Mouse (Mus musculus): ENCODE data around the gene Tgfa. TPM values are rescaled to one million over a fixed set of nuclear protein-coding genes. Genes with fewer than 3 reads are reported as not detected.

Gene Tgfa
- polyA plus RNA-seq, 1 experiment from 2014 or later: 7.2 TPM

- H3K27me3 ChIP-seq (ENCODE audit: control insufficient read depth, insufficient read depth, low read length): no peaks in the 10 kb centered on the region
- peak; percentile 85; the same call in 1 of the 2 replicates for ATAC-seq (ENCODE audit: insufficient read depth, low FRiP score)
- H3K27ac ChIP-seq (ENCODE audit: low read length): no peak overlapping the region
- no peak overlapping the region for H3K9ac ChIP-seq (ENCODE audit: low read length)
- H3K4me3 ChIP-seq (replicated peaks; ENCODE audit: low read length): no peak overlapping the region
- H3K9me3 ChIP-seq (replicated peaks; ENCODE audit: control insufficient read depth, low read length): no peaks in the 10 kb centered on the region
- WGBS: 8% methylated on average over 2 of the region's 2 CpGs
- no peak overlapping the region for H3K4me2 ChIP-seq (ENCODE audit: low read depth, low read length)
- no peaks in the 10 kb centered on the region for H3K36me3 ChIP-seq (ENCODE audit: control insufficient read depth, insufficient read depth, low read length)
- H3K4me1 ChIP-seq (ENCODE audit: control insufficient read depth, insufficient read depth, low read length): no peaks in the 10 kb centered on the region
Measured at GRCm38 (mm10) chr6:86180617-86181016, 14.4 kb upstream of the Tgfa start.

GRCm38 (mm10) chr6:86182016-86182415, 13.0 kb upstream of the Tgfa start:
- no peaks in the 10 kb centered on the region for H3K4me1 ChIP-seq (ENCODE audit: control insufficient read depth, insufficient read depth, low read length)

GRCm38 (mm10) chr6:86182626-86183025, 12.4 kb upstream of the Tgfa start:
- no peaks in the 10 kb centered on the region for H3K27me3 ChIP-seq (ENCODE audit: control insufficient read depth, insufficient read depth, low read length)
- 61% methylated on average over 5 of the region's 5 CpGs for WGBS
- H3K9me3 ChIP-seq (replicated peaks; ENCODE audit: control insufficient read depth, low read length): no peaks in the 10 kb centered on the region
- H3K4me1 ChIP-seq (ENCODE audit: control insufficient read depth, insufficient read depth, low read length): no peaks in the 10 kb centered on the region
- H3K9ac ChIP-seq (ENCODE audit: low read length): no peak overlapping the region
- no peak for ATAC-seq (ENCODE audit: insufficient read depth, low FRiP score)
- no peak overlapping the region for H3K27ac ChIP-seq (ENCODE audit: low read length)
- no peaks in the 10 kb centered on the region for H3K36me3 ChIP-seq (ENCODE audit: control insufficient read depth, insufficient read depth, low read length)
- no peak overlapping the region for H3K4me3 ChIP-seq (replicated peaks; ENCODE audit: low read length)
- no peak overlapping the region for H3K4me2 ChIP-seq (ENCODE audit: low read depth, low read length)

More at GRCm38 (mm10) chr6:86182016-86182415, 13.0 kb upstream of the Tgfa start:
- no peak overlapping the region for H3K27ac ChIP-seq (ENCODE audit: low read length)
- H3K4me3 ChIP-seq (replicated peaks; ENCODE audit: low read length): no peak overlapping the region
- no peak for ATAC-seq (ENCODE audit: insufficient read depth, low FRiP score)
- no peak overlapping the region for H3K9ac ChIP-seq (ENCODE audit: low read length)
- H3K36me3 ChIP-seq (ENCODE audit: control insufficient read depth, insufficient read depth, low read length): no peaks in the 10 kb centered on the region
- H3K9me3 ChIP-seq (replicated peaks; ENCODE audit: control insufficient read depth, low read length): no peaks in the 10 kb centered on the region
- no peaks in the 10 kb centered on the region for H3K27me3 ChIP-seq (ENCODE audit: control insufficient read depth, insufficient read depth, low read length)
- 63% methylated on average over 9 of the region's 9 CpGs for whole genome bisulfite sequencing
- no peak overlapping the region for H3K4me2 ChIP-seq (ENCODE audit: low read depth, low read length)

- no peak overlapping the region for H3K9ac ChIP-seq (ENCODE audit: low read length)
- 35% methylated on average over 14 of the region's 14 CpGs for whole genome bisulfite sequencing
- ATAC-seq (ENCODE audit: insufficient read depth, low FRiP score): no peak
Measured at GRCm38 (mm10) chr6:86186106-86186955, 8.7 kb upstream of the Tgfa start.

GRCm38 (mm10) chr6:86188741-86189480, 6.1 kb upstream of the Tgfa start:
- Histone ChIP-seq H3K4me3 (replicated peaks; ENCODE audit: low read length) (no peak overlapping the region), H3K4me2 (ENCODE audit: low read depth, low read length) (no peak overlapping the region), H3K9me3 (replicated peaks; ENCODE audit: control insufficient read depth, low read length) (no peaks in the 10 kb centered on the region), H3K4me1 (ENCODE audit: control insufficient read depth, insufficient read depth, low read length) (no peaks in the 10 kb centered on the region), H3K36me3 (ENCODE audit: control insufficient read depth, insufficient read depth, low read length) (no peaks in the 10 kb centered on the region), H3K27me3 (ENCODE audit: control insufficient read depth, insufficient read depth, low read length) (no peaks in the 10 kb centered on the region), H3K27ac (ENCODE audit: low read length) (no peak overlapping the region), H3K9ac (ENCODE audit: low read length) (no peak overlapping the region)
- 48% methylated on average over 11 of the region's 11 CpGs for WGBS
- ATAC-seq (ENCODE audit: insufficient read depth, low FRiP score): no peak

More at GRCm38 (mm10) chr6:86186106-86186955, 8.7 kb upstream of the Tgfa start:
- Histone ChIP-seq H3K36me3 (ENCODE audit: control insufficient read depth, insufficient read depth, low read length) (no peaks in the 10 kb centered on the region), H3K4me1 (ENCODE audit: control insufficient read depth, insufficient read depth, low read length) (no peaks in the 10 kb centered on the region), H3K27ac (ENCODE audit: low read length) (no peak overlapping the region), H3K9me3 (replicated peaks; ENCODE audit: control insufficient read depth, low read length) (no peaks in the 10 kb centered on the region), H3K4me3 (replicated peaks; ENCODE audit: low read length) (no peak overlapping the region), H3K27me3 (ENCODE audit: control insufficient read depth, insufficient read depth, low read length) (no peaks in the 10 kb centered on the region), H3K4me2 (ENCODE audit: low read depth, low read length) (no peak overlapping the region)

GRCm38 (mm10) chr6:86190622-86191021, 4.4 kb upstream of the Tgfa start:
- no peak overlapping the region for H3K4me2 ChIP-seq (ENCODE audit: low read depth, low read length)
- ATAC-seq (ENCODE audit: insufficient read depth, low FRiP score): no peak
- no peaks in the 10 kb centered on the region for H3K4me1 ChIP-seq (ENCODE audit: control insufficient read depth, insufficient read depth, low read length)
- H3K4me3 ChIP-seq (replicated peaks; ENCODE audit: low read length): no peak overlapping the region
- no peaks in the 10 kb centered on the region for H3K27me3 ChIP-seq (ENCODE audit: control insufficient read depth, insufficient read depth, low read length)
- H3K27ac ChIP-seq (ENCODE audit: low read length): no peak overlapping the region
- WGBS: 82% methylated on average over 3 of the region's 3 CpGs
- no peak overlapping the region for H3K9ac ChIP-seq (ENCODE audit: low read length)
- H3K36me3 ChIP-seq (ENCODE audit: control insufficient read depth, insufficient read depth, low read length): no peaks in the 10 kb centered on the region
- H3K9me3 ChIP-seq (replicated peaks; ENCODE audit: control insufficient read depth, low read length): no peaks in the 10 kb centered on the region

- 71% methylated on average over 3 of the region's 3 CpGs for WGBS
- Histone ChIP-seq H3K27me3 (ENCODE audit: control insufficient read depth, insufficient read depth, low read length) (peaks cover 5% of the 10 kb centered on the region; the same call in 1 of the 2 replicates), H3K9me3 (replicated peaks; ENCODE audit: control insufficient read depth, low read length) (no peaks in the 10 kb centered on the region), H3K4me2 (ENCODE audit: low read depth, low read length) (no peak overlapping the region), H3K36me3 (ENCODE audit: control insufficient read depth, insufficient read depth, low read length) (no peaks in the 10 kb centered on the region), H3K4me3 (replicated peaks; ENCODE audit: low read length) (no peak overlapping the region), H3K4me1 (ENCODE audit: control insufficient read depth, insufficient read depth, low read length) (peaks cover 10% of the 10 kb centered on the region; the same call in 1 of the 2 replicates), H3K27ac (ENCODE audit: low read length) (no peak overlapping the region), H3K9ac (ENCODE audit: low read length) (no peak overlapping the region)
- ATAC-seq (ENCODE audit: insufficient read depth, low FRiP score): no peak
Measured at GRCm38 (mm10) chr6:86192978-86193377, 2.0 kb upstream of the Tgfa start.

GRCm38 (mm10) chr6:86193879-86194278, 1.1 kb upstream of the Tgfa start:
- Histone ChIP-seq H3K4me3 (replicated peaks; ENCODE audit: low read length) (no peak overlapping the region), H3K4me2 (ENCODE audit: low read depth, low read length) (no peak overlapping the region), H3K36me3 (ENCODE audit: control insufficient read depth, insufficient read depth, low read length) (no peaks in the 10 kb centered on the region), H3K27ac (ENCODE audit: low read length) (no peak overlapping the region), H3K9ac (ENCODE audit: low read length) (no peak overlapping the region), H3K27me3 (ENCODE audit: control insufficient read depth, insufficient read depth, low read length) (peaks cover 5% of the 10 kb centered on the region; the same call in 1 of the 2 replicates), H3K4me1 (ENCODE audit: control insufficient read depth, insufficient read depth, low read length) (peaks cover 10% of the 10 kb centered on the region; the same call in 1 of the 2 replicates), H3K9me3 (replicated peaks; ENCODE audit: control insufficient read depth, low read length) (no peaks in the 10 kb centered on the region)
- 57% methylated on average over 5 of the region's 5 CpGs for WGBS
- ATAC-seq (ENCODE audit: insufficient read depth, low FRiP score): no peak

- WGBS: 5% methylated on average over 14 of the region's 14 CpGs
- Histone ChIP-seq H3K27ac (ENCODE audit: low read length) (no peak overlapping the region), H3K36me3 (ENCODE audit: control insufficient read depth, insufficient read depth, low read length) (no peaks in the 10 kb centered on the region), H3K27me3 (ENCODE audit: control insufficient read depth, insufficient read depth, low read length) (peaks cover 5% of the 10 kb centered on the region; the same call in 1 of the 2 replicates), H3K4me1 (ENCODE audit: control insufficient read depth, insufficient read depth, low read length) (peaks cover 10% of the 10 kb centered on the region; the same call in 1 of the 2 replicates), H3K9ac (ENCODE audit: low read length) (peak overlapping the region; percentile 75), H3K4me2 (ENCODE audit: low read depth, low read length) (peak overlapping the region; percentile 91), H3K9me3 (replicated peaks; ENCODE audit: control insufficient read depth, low read length) (no peaks in the 10 kb centered on the region), H3K4me3 (replicated peaks; ENCODE audit: low read length) (peak overlapping the region; percentile 64)
- ATAC-seq (ENCODE audit: insufficient read depth, low FRiP score): no peak
Measured at GRCm38 (mm10) chr6:86196034-86196433, 1.0 kb downstream of the Tgfa start.

Measured in stomach, embryonic 16.5 days (tissue).